1 mouse cellular context compared by ENCODE assay signal in the genomic region with DNA sequence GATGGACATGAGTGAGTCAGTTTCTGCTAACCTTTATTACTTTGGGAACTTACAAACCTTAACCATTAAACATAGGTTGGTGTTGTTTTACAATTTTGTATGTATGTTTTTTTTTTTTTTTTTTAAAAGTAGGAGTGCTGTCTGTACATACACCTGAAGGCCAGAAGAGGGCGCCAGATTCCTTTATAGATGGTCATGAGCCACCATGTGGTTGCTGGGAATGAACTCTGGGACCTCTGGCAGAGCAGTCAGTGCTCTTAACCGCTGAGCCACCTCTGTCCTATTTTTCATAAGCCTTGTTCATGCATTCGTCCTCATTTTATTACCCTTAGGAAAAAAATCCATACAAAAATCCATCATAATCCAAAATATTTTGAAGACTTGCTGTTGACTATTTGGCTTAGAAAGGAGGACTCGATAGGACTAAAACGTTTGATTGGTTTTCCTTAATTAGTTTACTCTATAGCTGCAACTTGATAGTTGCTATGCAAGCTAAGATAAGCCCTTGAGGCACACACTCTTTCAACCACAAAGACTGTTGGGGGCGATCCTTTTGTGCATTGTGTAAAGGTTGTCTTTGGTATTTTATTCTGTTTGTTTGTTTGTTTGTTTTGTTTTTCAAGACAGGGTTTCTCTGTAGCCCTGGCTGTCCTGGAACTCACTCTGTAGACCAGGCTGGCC.
TF ChIP-seq lines count a peak whose summit lies in the region.

No protein-coding gene starts in this region.

TF ChIP-seq in MEL, 35 proteins besides CTCF, POLR2A, EP300 and RAD21:
- no peak for TF ChIP-seq MEF2A (IDR thresholded peaks at IDR 0.05; ENCODE audit: extremely low read depth, insufficient replicate concordance, low read depth, low read length, poor library complexity, severe bottlenecking)
- no peak for TF ChIP-seq KAT2A (conservative IDR thresholded peaks at IDR 0.05; ENCODE audit: low read depth, low read length)
- peak; percentile 93 for TF ChIP-seq ZNF384 (IDR thresholded peaks at IDR 0.05; ENCODE audit: low read depth, low read length)
- TF ChIP-seq NELFE (IDR thresholded peaks at IDR 0.05; ENCODE audit: low read depth, low read length): no peak
- TF ChIP-seq MYC (IDR thresholded peaks at IDR 0.05; ENCODE audit: low read depth, low read length): peak; percentile 98
- TF ChIP-seq SIN3A (IDR thresholded peaks at IDR 0.05; ENCODE audit: low read length): peak; percentile 89; the same call in 1 of the 2 replicates
- TF ChIP-seq GATA1 (IDR thresholded peaks at IDR 0.05; ENCODE audit: low read depth, low read length): peak; percentile 69
- TF ChIP-seq MAZ (IDR thresholded peaks at IDR 0.05; ENCODE audit: low read depth, low read length): no peak
- no peak for TF ChIP-seq ELF1 (IDR thresholded peaks at IDR 0.05; ENCODE audit: low read depth, low read length)
- no peak for TF ChIP-seq ZKSCAN1 (IDR thresholded peaks at IDR 0.05; ENCODE audit: low read depth, low read length)
- no peak for TF ChIP-seq GABPA (IDR thresholded peaks at IDR 0.05; ENCODE audit: low read depth, low read length)
- no peak for TF ChIP-seq JUND (IDR thresholded peaks at IDR 0.05; ENCODE audit: low read depth, low read length)
- no peak for TF ChIP-seq TAL1 (IDR thresholded peaks at IDR 0.05; ENCODE audit: low read length)
- no peak for TF ChIP-seq POLR2AphosphoS2 (IDR thresholded peaks at IDR 0.05; ENCODE audit: low read length)
- peak; percentile 42; the same call in 1 of the 2 replicates for TF ChIP-seq USF1 (IDR thresholded peaks at IDR 0.05; ENCODE audit: low read depth, low read length)
- TF ChIP-seq MXI1 (IDR thresholded peaks at IDR 0.05; ENCODE audit: low read depth, low read length): peak; percentile 87
- no peak for TF ChIP-seq ETS1 (IDR thresholded peaks at IDR 0.05; ENCODE audit: low read depth, low read length)
- no peak for TF ChIP-seq USF2 (IDR thresholded peaks at IDR 0.05; ENCODE audit: borderline replicate concordance in 1 of 2, insufficient read depth in 1 of 2, low read depth in 1 of 2, low read length in 2 of 2)
- TF ChIP-seq TCF12 (IDR thresholded peaks at IDR 0.05; ENCODE audit: low read depth, low read length): no peak
- no peak for TF ChIP-seq MYB (IDR thresholded peaks at IDR 0.05; ENCODE audit: low read depth, low read length)
- peak; percentile 79 for TF ChIP-seq ZC3H11A (IDR thresholded peaks at IDR 0.05; ENCODE audit: low read depth, low read length)
- TF ChIP-seq MAFK (IDR thresholded peaks at IDR 0.05; ENCODE audit: borderline replicate concordance, low read depth, low read length): no peak
- peak; percentile 79 for TF ChIP-seq SMC3 (IDR thresholded peaks at IDR 0.05; ENCODE audit: low read depth, low read length)
- TF ChIP-seq HCFC1 (IDR thresholded peaks at IDR 0.05; ENCODE audit: low read depth, low read length): peak; percentile 54
- TF ChIP-seq MAX (IDR thresholded peaks at IDR 0.05; ENCODE audit: low read length): peak; percentile 64; the same call in 1 of the 2 replicates
